ENCODE assay signal across 8 mouse cellular contexts in genomic region chr16:31947333-31947732, GRCm38 (mm10). TPM values are rescaled to one million over a fixed set of nuclear protein-coding genes. Genes with fewer than 3 reads are reported as not detected.
DNase-seq lines count a peak whose midpoint lies in the region; ATAC-seq and TF ChIP-seq lines count a peak whose summit lies in the region.

No protein-coding gene starts in this region.

- H3K27me3 ChIP-seq in testis, adult 2 months (ENCODE audit: control insufficient read depth, insufficient read depth, low read length) = no peaks in the 10 kb centered on the region
- H3K27me3 ChIP-seq in liver, embryonic 12.5 days (replicated peaks) = no peaks in the 10 kb centered on the region
- no peaks in the 10 kb centered on the region for H3K27me3 ChIP-seq in stomach, postnatal 0 days (ENCODE audit: control insufficient read depth, insufficient read depth, low read length)

- WGBS in liver, embryonic 12.5 days (ENCODE audit: insufficient replicate concordance) = 8% methylated on average over 8 of the region's 8 CpGs
- WGBS in stomach, postnatal 0 days = 17% methylated on average over 8 of the region's 8 CpGs

- H3K9me3 ChIP-seq in liver, embryonic 12.5 days (replicated peaks) = no peaks in the 10 kb centered on the region
- H3K9me3 ChIP-seq in stomach, postnatal 0 days (ENCODE audit: control insufficient read depth, low read length) = no peaks in the 10 kb centered on the region

- no peak for TF ChIP-seq CTCF in testis, adult 2 months (IDR thresholded peaks at IDR 0.05; ENCODE audit: control insufficient read depth, insufficient read depth, insufficient replicate concordance, low read depth, low read length)
- no peak for TF ChIP-seq CTCF in embryonic fibroblast, embryonic 13.5 days (IDR thresholded peaks at IDR 0.05; ENCODE audit: borderline replicate concordance, insufficient read depth, low read length)
- TF ChIP-seq CTCF in stomach, postnatal 0 days (IDR thresholded peaks at IDR 0.05; ENCODE audit: low read depth) = no peak

- no peak for DNase-seq in testis, postnatal 14 days (ENCODE audit: low spot score)
- DNase-seq in stomach, postnatal 0 days (ENCODE audit: low spot score) = no peak
- no peak for DNase-seq in spleen, postnatal 14 days (ENCODE audit: low spot score in 2 of 2)
- DNase-seq in kidney, adult 8-10 months = no peak
- no peak for DNase-seq in thymus, postnatal 4 days

- TF ChIP-seq POLR2A in testis, adult 2 months (IDR thresholded peaks at IDR 0.05; ENCODE audit: control insufficient read depth, low read depth, low read length) = no peak
- TF ChIP-seq POLR2A in embryonic fibroblast, embryonic 13.5 days (IDR thresholded peaks at IDR 0.05; ENCODE audit: low read depth, low read length) = no peak

- TF ChIP-seq EP300 in stomach, postnatal 0 days (optimal IDR thresholded peaks at IDR 0.05) = no peak

- peak overlapping the region; percentile 90 for H3K9ac ChIP-seq in liver, embryonic 12.5 days
- H3K9ac ChIP-seq in stomach, postnatal 0 days (ENCODE audit: low read length) = peak overlapping the region; percentile 95

- no peaks in the 10 kb centered on the region for H3K36me3 ChIP-seq in testis, adult 2 months (ENCODE audit: control insufficient read depth, insufficient read depth, low read length)
- H3K36me3 ChIP-seq in liver, embryonic 12.5 days = peaks cover 38% of the 10 kb centered on the region
- no peaks in the 10 kb centered on the region; the same call in 1 of the 2 replicates for H3K36me3 ChIP-seq in stomach, postnatal 0 days (ENCODE audit: control insufficient read depth, insufficient read depth, low read length)

- no peak overlapping the region for H3K27ac ChIP-seq in testis, adult 2 months (ENCODE audit: control insufficient read depth, insufficient read depth, low read depth, low read length)
- no peak overlapping the region for H3K27ac ChIP-seq in embryonic fibroblast, embryonic 13.5 days (ENCODE audit: insufficient read depth, low read length)
- H3K27ac ChIP-seq in liver, embryonic 12.5 days = peak overlapping the region; percentile 87; the same call in 1 of the 2 replicates
- peak overlapping the region; percentile 95 for H3K27ac ChIP-seq in stomach, postnatal 0 days (replicated peaks)

- H3K4me2 ChIP-seq in liver, embryonic 12.5 days = peak overlapping the region; percentile 87
- peak overlapping the region; percentile 62 for H3K4me2 ChIP-seq in stomach, postnatal 0 days (replicated peaks; ENCODE audit: low read depth)

- no peak for ATAC-seq in liver, embryonic 12.5 days
- no peak for ATAC-seq in stomach, postnatal 0 days (ENCODE audit: low FRiP score, low TSS enrichment)

- peak overlapping the region; percentile 99; the same call in 1 of the 2 replicates for H3K4me3 ChIP-seq in testis, adult 2 months (ENCODE audit: control insufficient read depth, low read depth, low read length)
- peak overlapping the region; percentile 75 for H3K4me3 ChIP-seq in embryonic fibroblast, embryonic 13.5 days (ENCODE audit: insufficient read depth, low read length)
- peak overlapping the region; percentile 85 for H3K4me3 ChIP-seq in liver, embryonic 12.5 days
- peak overlapping the region; percentile 92 for H3K4me3 ChIP-seq in stomach, postnatal 0 days (ENCODE audit: low read depth, low read length)

- no peaks in the 10 kb centered on the region; the same call in 1 of the 2 replicates for H3K4me1 ChIP-seq in testis, adult 2 months (ENCODE audit: control insufficient read depth, insufficient read depth, low read length)
- H3K4me1 ChIP-seq in embryonic fibroblast, embryonic 13.5 days (ENCODE audit: control insufficient read depth, insufficient read depth, low read length) = 0 out of 2 replicates have a peak, but pooled peaks cover 3% of the 10 kb centered on the region
- peaks cover 43% of the 10 kb centered on the region for H3K4me1 ChIP-seq in liver, embryonic 12.5 days
- no peaks in the 10 kb centered on the region; the same call in 1 of the 2 replicates for H3K4me1 ChIP-seq in stomach, postnatal 0 days (replicated peaks; ENCODE audit: control insufficient read depth, insufficient read depth)

RNA-seq across cellular contexts. Expression of gene 0610012G03Rik, which starts 1.0 kb away (rescaled TPM):
- polyA plus RNA-seq in testis, adult 2 months (2012; rRNA removed) = 43.6 and 53.7 TPM in 2 replicates
- polyA plus RNA-seq in embryonic fibroblast, embryonic 13.5 days (2011; ENCODE audit: insufficient read length, low read depth, missing spikeins) = 16.8 and 19.0 TPM in 2 replicates
- polyA plus RNA-seq in liver, embryonic 12.5 days (2016; fragmentation: Nextera tagmentation; extraction: Ambion mirVana) = 54.2 and 57.3 TPM in 2 replicates
- polyA plus RNA-seq in stomach, postnatal 0 days (2015; fragmentation: Nextera tagmentation; extraction: Ambion mirVana) = 109 and 112 TPM in 2 replicates

RNA-seq across cellular contexts. Expression of gene Ncbp2, which starts 1.0 kb away (rescaled TPM):
- polyA plus RNA-seq in testis, adult 2 months (2012; rRNA removed) = 25.8 and 32.6 TPM in 2 replicates
- 73.8 and 91.5 TPM in 2 replicates for polyA plus RNA-seq in embryonic fibroblast, embryonic 13.5 days (2011; ENCODE audit: insufficient read length, low read depth, missing spikeins)
- 57.0 and 57.2 TPM in 2 replicates for polyA plus RNA-seq in liver, embryonic 12.5 days (2016; fragmentation: Nextera tagmentation; extraction: Ambion mirVana)
- 50.9 and 52.3 TPM in 2 replicates for polyA plus RNA-seq in stomach, postnatal 0 days (2015; fragmentation: Nextera tagmentation; extraction: Ambion mirVana)

RNA-seq across cellular contexts. Expression of gene Pigz, which starts 13.7 kb away (rescaled TPM):
- polyA plus RNA-seq in testis, adult 2 months (2012; rRNA removed) = 0.12 and 0.24 TPM in 2 replicates
- not detected in 2 replicates for polyA plus RNA-seq in embryonic fibroblast, embryonic 13.5 days (2011; ENCODE audit: insufficient read length, low read depth, missing spikeins)
- polyA plus RNA-seq in liver, embryonic 12.5 days (2016; fragmentation: Nextera tagmentation; extraction: Ambion mirVana) = 0.59 and 0.68 TPM in 2 replicates
- 1.4 and 1.7 TPM in 2 replicates for polyA plus RNA-seq in stomach, postnatal 0 days (2015; fragmentation: Nextera tagmentation; extraction: Ambion mirVana)

RNA-seq across cellular contexts. Expression of gene Senp5, which starts 55.8 kb away (rescaled TPM):
- 3.2 and 4.3 TPM in 2 replicates for polyA plus RNA-seq in testis, adult 2 months (2012; rRNA removed)
- polyA plus RNA-seq in embryonic fibroblast, embryonic 13.5 days (2011; ENCODE audit: insufficient read length, low read depth, missing spikeins) = 54.9 and 72.1 TPM in 2 replicates
- 12.2 and 12.7 TPM in 2 replicates for polyA plus RNA-seq in liver, embryonic 12.5 days (2016; fragmentation: Nextera tagmentation; extraction: Ambion mirVana)
- polyA plus RNA-seq in stomach, postnatal 0 days (2015; fragmentation: Nextera tagmentation; extraction: Ambion mirVana) = 5.4 and 5.7 TPM in 2 replicates

Comparison
In these comparisons a context has a peak if more than half of its experiments do, and no peak if none do; other contexts are left out.
1. H3K27ac ChIP-seq: peak in liver, embryonic 12.5 days (single experiment) and stomach, postnatal 0 days (single experiment); none in testis, adult 2 months (single experiment) and embryonic fibroblast, embryonic 13.5 days (single experiment).
2. Peak in every context shown above with its lines, with median percentiles within 50 percentile points of each other: H3K4me3 ChIP-seq.